Mouse (Mus musculus): ENCODE data around the gene Adgre4. TPM values are rescaled to one million over a fixed set of nuclear protein-coding genes. Genes with fewer than 3 reads are reported as not detected.

The Adgre4 gene
- polyA plus RNA-seq (2017; shearing (Covaris generic)) = not detected

GRCm38 (mm10) chr17:55749786-55750185 is at the start of gene Adgre4:
Adgre4 (plus strand) TSS chr17:55749984.

GRCm38 (mm10) chr17:55711984-55712811 is 37.6 kb upstream of the Adgre4 start, which contains the start of gene Pot1b:
Pot1b (minus strand) TSS chr17:55712628.

GRCm38 (mm10) chr17:55878636-55879369 is 129.0 kb downstream of the Adgre4 start, which contains the start of gene Zfp119a:
Zfp119a (minus strand) TSS chr17:55878930.

Other genes with a start within 250 kb of the Adgre4 start
- not detected for gene Vmn2r118, start 124.8 kb upstream of the Adgre4 start, polyA plus RNA-seq (2017; shearing (Covaris generic))
- gene Pot1b, start 37.4 kb upstream of the Adgre4 start, polyA plus RNA-seq (2017; shearing (Covaris generic)) = 15.3 TPM
- 11.7 TPM for gene Zfp119a, start 128.9 kb downstream of the Adgre4 start, polyA plus RNA-seq (2017; shearing (Covaris generic))
- 36.8 TPM for gene Zfp959, start 142.1 kb downstream of the Adgre4 start, polyA plus RNA-seq (2017; shearing (Covaris generic))
- 6.5 TPM for gene Zfp119b, start 199.5 kb downstream of the Adgre4 start, polyA plus RNA-seq (2017; shearing (Covaris generic))
- not detected for gene Ebi3, start 202.7 kb downstream of the Adgre4 start, polyA plus RNA-seq (2017; shearing (Covaris generic))
- gene Yju2, start 209.1 kb downstream of the Adgre4 start, polyA plus RNA-seq (2017; shearing (Covaris generic)) = 44.7 TPM
- gene Shd, start 220.5 kb downstream of the Adgre4 start, polyA plus RNA-seq (2017; shearing (Covaris generic)) = not detected
- not detected for gene Fsd1, start 236.5 kb downstream of the Adgre4 start, polyA plus RNA-seq (2017; shearing (Covaris generic))